Mouse (Mus musculus): ENCODE results near the gene Wdr46.
A peak's percentile ranks its signal among the peaks of the same experiment; 100 is the strongest.
"Not testable (repeated sequence)": the region's sequence is repeated elsewhere in the genome, so short reads cannot be mapped to it uniquely, and the experiment has no call there.

Wdr46 gene

DNA sequence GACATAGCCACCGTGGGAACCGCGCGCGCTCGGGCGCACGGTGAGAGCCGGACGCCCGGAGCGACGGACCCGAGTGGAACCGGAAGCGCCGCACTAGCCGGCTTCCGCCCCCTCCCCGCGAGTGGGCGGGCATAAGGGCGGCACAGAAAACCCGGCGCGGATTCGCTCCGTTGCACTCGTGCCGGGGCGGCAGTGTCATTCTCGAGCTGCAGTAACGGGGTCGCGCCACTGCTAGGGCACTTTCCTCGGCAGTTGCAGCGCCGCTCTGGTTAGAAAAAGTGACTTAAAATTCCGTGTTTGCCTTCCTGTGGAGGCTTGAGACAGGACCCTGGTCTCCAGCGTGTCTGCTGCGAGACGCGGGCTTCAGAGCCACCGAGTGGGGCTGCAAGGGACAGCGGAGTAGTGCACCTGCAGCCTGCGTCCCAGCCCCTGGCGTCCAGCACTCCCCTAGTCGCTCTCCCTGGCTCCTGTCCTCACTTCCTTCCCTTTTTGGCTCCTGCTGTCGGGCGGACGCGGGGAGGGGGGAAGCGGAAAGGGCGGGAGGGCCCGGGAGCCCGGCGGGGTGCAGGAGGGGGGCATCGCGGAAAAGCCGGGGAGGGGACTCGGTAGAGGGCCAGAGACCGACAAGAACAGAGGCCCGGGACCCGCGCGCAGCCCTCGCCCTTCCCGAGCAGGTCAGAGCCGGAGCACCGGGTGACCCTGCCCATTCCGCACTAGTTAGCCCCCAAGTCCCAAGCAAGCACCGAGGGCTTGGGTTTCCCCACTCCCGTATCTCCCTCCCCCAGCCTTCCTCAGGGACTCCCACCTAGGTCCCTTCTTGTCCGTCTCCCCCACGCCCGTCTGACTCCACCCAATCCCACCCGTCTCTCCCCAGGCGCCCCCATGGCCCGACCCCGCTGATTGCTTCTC lies 10.8 kb upstream of the Wdr46 start, which contains the start of gene Rgl2:
Gene Rgl2, plus strand, starts transcription at position 173 of the 909 bp plus-strand sequence.
- peak; percentile 96 for DNase-seq

DNA sequence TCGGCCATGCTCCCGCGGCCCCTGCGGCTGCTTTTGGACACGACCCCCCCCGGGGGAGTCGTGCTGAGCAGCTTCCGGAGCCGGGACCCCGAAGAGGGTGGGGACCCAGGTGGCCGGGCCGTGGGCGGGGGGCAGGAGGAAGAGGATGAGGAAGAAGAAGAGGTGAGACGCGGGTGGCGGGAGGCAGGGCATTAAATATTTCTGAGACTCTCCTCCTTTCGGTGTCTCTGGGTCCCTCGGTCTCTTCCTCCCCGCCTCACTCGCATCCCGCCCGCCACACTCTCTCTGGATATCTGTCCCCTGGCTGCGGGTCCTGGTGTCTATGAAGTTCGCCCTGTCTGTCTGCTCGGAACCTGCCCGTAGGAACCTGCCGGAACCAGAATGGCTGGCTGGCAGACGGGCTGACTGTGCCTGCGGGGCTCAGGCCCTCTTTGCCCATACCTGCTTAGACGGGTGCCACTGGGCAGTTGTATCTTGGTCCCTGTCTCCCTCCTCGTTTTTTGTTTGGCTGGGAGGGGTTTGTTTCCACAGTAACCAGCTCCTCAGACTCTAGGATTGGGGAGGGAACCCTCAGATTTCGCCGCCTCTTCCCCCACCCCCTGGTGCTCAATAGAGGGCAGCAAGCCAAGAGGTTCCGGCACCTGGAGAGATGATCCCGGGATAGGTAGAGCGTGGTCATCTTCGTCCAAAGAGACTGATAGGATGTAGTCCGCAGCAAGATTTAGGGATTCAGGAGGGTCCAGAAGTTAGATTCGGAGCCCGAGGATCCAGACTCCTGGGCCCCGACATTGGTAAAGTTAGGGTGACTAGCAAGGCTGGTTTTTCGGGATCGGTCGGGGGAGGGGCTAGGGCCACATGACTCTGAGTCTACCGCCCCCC lies 9.9 kb upstream of the Wdr46 start:
- DNase-seq: peak; percentile 67

DNA sequence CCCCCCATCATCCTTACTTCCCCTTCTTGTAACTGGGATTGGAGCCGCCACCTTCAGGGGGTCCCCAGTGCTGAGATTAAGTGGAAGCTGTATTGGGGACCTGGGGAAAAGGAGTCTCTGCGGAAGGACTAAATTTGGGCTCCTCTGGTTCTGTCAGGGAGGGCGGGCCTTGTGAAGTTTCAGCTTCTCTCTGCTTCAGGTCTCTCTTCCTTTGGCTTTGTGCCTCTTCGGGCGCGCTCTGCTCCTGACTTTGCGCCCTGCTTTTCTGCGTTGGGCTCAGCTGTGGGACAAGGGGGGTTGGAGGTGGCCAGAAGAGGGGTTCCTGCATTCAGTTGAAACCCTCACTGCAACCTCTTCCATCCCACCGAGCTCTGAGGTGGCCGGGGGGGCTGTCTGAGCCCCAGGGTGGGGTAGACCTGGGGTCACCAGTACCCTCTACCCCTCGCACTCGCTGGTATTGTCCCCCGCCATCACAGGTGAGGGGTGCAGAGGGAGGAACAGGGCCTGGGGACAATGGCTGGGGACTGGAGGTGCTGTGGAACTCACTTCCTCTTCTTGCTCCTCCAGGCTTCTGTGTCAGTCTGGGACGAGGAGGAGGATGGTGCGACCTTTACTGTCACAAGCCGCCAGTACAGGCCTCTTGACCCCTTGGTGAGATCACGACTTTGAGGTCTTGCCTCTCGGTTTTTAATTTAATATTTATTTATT lies 9.1 kb upstream of the Wdr46 start:
- DNase-seq: no peak

DNA sequence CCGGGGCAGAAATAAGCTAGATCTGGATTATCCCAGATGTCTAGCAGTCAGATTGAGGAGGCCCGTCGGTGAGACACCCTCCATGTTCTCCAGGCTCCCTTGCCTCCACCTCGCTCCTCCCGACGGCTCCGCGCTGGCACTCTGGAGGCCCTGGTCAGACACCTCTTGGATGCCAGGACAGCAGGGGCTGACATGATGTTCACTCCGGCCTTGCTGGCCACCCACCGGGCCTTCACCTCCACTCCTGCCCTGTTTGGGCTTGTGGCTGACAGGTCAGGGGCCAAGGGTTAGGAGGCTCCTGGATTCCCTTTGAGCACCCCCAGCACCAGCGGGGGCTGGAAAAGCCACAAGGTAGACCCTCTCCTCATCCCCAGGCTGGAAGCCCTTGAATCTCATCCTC lies 8.5 kb upstream of the Wdr46 start:
- DNase-seq: peak; percentile 17

DNA sequence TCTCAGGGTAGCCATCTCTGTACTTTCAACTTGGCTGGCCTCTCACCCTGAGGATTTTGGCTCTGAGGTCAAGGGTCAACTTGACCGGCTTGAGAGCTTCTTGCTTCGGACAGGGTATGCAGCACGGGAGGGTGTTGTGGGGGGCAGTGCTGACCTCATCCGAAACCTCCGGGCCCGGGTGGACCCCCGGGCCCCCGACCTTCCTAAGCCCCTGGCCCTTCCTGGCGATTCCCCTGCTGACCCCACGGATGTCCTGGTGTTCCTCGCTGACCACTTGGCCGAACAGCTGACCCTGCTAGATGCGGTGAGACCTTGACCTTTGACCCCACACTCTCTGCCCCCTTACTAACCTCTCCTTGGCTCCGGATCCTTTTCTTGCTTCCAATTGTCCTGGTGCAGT lies 8.0 kb upstream of the Wdr46 start:
- peak; percentile 16 for DNase-seq

DNA sequence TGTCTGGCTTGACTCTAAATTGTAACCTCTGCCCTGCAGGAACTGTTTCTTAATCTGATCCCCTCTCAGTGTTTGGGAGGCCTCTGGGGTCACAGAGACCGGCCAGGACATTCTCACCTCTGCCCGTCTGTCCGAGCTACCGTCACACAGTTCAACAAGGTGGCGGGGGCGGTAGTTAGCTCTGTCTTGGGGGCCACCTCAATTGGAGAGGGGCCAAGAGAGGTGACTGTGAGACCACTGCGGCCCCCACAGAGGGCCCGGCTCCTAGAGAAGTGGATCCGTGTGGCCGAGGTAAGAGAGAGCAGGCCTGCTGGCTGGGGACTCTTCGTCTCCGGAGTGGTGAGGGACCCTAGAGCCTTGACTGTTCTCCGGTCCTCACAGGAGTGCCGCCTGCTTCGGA lies 7.5 kb upstream of the Wdr46 start:
- DNase-seq: peak; percentile 19

DNA sequence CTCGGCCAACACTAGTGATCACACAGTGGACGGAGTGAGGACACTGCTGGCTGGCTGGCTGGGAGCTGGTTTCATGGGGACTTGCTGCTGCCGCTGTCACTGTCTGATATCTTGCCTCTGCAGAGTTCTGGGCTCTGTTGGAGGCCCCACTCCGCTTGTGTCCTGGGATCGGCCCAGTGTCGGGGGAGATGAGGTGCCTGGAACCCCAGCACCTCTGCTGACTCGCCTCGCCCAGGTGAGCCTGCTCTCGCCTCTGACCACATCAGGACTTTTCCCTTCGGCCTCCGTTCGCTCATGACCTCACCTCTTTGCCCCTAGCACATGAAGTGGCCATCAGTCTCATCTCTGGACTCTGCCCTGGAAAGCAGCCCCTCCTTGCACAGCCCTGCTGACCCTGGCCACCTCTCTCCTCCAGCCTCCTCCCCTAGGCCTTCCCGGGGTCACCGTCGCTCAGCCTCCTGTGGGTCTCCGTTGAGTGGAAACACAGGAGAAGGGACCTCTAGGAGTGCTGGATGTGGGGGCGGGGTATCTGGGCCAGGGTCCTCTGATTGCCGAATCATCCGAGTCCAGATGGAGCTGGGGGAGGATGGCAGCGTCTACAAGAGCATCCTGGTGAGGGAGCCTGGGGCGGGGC lies 4.9 kb upstream of the Wdr46 start:
- DNase-seq: no peak

DNA sequence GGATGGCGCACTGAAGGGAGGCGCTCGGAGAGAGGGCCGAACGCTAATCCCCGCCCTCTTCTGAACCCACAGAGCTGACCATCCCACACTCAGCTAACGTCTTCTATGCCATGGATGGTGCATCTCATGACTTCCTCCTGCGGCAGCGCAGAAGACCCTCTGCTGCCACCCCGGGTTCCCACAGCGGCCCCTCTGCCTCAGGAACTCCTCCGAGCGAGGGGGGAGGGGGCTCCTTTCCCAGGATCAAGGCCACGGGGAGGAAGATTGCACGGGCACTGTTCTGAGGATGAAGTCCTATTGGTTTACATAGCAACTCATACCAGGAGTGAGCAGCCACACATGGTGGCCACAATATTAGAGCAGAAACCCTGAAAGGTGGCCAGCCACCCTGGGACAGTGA lies 3.5 kb upstream of the Wdr46 start:
- DNase-seq: no peak

DNA sequence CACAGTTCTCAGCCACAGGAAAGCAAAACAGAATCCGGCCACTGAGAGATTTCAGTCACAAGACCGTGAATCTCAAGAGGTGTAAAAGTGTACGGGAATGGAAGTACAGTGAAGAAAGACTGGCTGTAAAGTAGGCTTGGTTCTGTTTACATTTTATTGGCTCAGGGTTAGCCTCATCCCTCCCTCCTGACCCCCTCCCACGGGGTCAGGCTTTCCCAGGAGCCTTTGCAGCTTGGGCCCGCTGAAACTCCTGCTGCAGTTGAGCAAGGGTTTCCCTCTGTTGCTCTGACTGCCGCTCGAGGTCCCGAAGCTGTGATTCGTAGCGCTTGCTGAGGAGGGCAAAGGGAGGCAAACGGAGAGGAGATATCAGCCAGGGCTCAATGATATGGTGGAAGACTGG lies 1.7 kb upstream of the Wdr46 start:
- DNase-seq: peak; percentile 27

DNA sequence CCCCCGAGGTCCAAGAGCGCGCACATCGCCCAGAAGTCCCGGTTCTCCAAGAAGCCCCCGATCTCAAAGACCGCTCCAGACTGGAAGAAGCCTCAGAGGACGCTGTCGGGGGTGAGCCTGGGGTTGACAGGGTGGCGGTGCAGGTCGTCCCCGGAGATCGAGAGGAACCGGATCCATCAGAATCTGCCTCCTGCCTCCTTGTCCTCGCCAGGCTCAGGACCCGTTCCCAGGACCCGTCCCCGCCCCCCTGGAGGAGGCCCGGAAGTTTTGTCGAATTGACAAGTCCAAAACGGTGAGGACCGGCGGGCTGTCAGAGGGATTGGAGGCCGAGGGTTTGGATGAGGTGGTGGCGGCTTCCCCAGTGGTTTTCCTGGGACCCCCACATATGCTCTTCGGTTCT lies 521 bp downstream of the Wdr46 start:
- peak; percentile 57 for DNase-seq

DNA sequence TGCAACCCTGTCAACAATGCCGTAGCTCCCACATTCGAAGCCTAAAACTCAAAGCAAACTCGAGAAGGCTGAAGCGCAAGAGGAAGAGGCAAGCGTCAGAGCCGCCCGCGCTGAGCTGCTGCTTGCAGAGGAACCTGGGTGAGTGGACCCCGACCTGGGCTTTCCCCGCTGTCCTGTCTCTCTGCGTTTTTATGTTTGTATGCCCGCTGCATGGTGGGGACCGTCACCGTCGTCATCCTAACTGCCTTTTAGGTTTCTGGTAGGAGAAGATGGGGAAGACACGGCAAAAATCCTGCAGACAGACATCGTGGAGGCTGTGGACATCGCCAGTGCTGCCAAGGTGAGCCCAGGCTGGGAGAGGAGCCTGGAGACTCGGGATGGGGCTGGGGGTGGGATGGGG lies 921 bp downstream of the Wdr46 start:
- no peak for DNase-seq

DNA sequence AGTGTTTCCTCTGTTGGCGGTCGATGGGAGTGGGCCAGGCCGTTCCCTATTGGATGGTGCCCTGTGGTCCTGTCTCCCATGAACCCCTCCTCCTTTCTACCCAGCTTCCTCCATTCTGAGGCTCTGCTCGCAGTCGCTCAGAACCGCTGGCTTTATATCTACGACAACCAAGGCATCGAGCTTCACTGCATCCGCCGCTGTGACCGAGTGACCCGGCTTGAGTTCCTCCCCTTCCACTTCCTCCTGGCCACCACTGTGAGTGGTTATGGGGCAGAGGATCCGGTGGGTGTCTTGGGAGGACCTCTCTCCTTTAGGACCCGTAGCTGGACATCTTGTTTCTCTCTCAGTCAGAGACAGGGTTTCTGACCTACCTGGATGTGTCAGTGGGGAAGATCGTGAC lies 3.0 kb downstream of the Wdr46 start:
- no peak for DNase-seq

DNA sequence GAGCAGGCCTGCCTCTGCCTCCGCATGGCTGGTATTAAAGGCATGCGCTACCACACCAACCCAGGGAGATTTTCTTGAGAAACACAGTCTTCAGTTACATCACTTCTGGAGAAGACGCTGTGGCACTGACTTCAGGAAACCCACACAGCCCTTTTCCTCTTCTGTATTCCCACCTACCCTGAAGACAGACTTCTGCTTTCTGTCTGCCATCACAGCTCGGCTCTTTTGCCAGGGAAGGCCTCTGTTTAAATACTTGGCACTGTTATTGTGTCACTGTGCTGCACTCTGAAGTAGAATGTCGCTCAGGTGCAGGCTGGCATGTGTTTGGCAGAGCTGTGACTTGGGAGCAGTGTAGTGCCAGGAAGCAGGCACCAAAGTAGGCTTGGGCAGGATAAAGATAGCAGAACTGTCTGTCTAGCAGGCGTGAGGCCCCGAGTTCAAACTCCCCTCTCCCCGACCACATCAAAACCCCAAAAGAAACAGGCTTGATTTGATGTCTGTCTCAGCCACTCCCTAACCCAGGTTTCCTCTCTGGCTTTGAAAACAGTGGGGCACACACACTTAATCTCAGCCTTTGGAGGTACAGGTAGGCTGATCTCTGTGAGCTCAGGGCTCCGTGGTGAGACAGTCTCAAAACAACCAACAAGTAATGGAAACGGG lies 7.1 kb downstream of the Wdr46 start:
- DNase-seq: no peak

DNA sequence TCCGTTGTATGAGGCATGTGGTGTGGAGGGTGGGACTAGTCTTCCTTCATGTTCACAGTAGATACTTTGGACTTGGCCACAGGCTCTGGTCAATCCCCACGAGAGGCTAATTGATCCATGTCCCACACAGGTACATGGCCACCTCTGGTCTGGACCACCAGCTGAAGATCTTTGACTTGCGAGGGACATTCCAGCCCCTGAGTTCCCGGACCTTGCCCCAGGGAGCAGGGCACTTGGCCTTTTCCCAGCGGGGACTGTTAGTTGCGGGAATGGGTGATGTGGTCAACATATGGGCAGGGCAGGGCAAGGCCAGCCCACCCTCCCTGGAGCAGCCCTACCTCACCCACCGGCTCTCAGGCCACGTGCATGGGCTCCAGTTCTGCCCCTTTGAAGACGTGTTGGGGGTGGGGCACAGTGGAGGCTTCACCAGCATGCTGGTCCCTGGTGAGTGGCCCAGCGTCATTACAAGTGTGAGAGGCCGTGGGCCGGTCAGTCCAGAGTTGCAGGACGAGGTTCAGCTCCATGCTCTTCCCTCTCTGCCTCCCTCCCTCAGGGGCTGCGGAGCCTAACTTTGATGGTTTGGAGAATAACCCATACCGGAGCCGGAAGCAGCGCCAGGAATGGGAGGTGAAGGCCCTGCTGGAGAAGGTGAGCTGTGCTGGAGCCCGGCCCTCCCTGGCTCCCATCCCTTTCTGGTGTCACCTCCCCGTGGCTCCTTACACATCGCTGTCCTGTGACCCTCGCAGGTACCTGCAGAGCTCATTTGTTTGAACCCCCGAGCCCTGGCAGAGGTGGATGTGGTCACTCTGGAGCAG lies 7.8 kb downstream of the Wdr46 start:
- DNase-seq: peak; percentile 20

DNA sequence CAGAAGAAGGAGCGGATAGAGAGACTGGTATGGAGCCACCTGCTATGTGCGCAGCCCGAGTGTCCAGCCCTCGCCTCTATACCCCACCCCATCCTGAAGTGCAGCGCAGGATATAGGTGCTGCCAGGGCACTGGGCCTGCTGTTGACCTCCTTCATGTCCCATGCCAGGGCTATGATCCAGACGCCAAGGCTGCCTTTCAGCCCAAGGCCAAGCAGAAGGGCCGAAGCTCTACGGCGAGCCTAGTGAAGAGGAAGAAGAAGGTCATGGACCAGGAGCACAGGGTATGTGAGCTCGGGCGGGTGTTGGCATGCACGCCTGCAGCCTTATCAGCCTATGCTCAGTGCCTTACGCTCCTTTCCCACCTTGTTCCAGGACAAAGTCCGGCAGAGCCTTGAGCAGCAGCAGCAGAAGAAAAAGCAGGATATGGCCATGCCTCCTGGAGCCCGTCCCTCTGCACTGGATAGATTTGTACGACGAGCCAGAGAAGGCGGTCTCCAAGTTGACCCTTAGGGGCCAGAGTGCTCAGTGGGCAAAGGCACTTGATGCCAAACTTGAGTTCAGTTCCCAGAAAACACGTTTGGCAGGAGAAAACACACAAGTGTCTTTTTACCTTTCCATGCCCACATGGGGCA lies 8.6 kb downstream of the Wdr46 start:
- DNase-seq: no peak

DNA sequence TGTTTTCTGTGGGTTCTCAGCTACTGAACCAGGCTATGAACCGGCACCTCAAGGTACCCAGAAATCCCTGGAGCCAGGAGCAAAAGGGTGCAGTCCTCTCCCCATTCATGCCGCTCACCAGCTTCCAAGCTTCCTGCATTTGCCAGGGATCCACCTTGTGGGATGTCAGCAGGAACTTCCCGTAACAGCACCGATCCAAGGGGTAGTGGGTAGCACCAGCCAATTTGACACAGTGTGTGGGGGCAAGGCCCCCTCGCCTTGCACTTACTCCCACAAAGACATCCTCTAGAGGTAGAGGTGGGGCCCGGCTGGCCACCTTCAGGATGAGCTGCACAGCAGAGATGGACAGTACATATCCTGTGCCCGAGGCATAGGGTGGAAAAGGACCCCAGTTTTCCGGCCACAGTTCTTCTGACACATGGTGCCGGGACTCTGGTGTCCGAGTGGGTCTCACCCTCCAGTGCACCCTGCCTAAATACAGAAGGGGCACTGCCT lies 9.7 kb downstream of the Wdr46 start:
- DNase-seq: peak; percentile 14

DNA sequence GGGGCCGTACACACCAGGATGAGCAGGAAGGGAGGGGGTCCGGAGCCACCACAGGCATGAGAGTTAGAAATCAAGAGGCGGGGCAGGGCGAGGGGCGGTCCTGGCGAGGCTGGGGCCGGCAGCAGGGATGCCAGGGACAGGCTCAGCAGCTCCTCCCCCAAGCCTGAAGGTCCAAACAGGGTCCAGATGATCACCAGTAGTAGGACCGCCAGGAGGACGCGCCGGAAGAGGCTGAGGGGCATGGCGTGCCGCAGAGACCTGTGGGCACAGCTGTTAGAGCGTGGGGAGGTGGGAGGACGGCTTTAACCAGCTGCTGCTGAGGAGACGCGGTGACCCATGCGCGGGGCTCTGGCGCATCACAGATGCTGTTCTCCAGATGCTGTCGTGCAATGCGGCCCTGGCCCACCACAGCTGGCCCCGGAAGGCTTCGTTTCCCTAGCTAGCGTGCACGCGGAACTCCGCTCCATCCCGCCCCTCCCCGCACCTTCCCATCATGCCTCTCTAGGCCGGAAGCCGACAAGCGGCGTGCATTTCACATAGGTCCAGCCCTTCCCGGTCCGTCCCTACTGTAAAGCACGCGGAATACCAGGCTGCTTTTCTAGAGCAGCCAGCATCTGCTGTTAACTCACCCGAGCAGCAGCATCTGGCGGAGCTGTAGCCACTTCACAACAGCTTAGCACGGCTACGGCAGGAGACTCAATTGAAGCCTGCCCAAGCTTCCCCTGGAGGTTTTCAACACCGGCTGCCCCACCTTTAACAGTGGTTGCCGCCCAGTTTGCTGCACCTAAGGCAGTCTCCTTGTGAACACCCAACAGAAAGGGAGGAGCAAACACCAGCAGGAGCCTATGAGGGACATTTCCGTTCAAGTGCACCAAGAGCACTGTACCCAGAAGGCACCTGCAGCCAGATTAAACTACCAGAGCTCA lies 10.8 kb downstream of the Wdr46 start, which contains the start of gene B3galt4:
Gene B3galt4, minus strand, starts transcription at position 468 of the 926 bp plus-strand sequence.
- DNase-seq: peak; percentile 93

DNA sequence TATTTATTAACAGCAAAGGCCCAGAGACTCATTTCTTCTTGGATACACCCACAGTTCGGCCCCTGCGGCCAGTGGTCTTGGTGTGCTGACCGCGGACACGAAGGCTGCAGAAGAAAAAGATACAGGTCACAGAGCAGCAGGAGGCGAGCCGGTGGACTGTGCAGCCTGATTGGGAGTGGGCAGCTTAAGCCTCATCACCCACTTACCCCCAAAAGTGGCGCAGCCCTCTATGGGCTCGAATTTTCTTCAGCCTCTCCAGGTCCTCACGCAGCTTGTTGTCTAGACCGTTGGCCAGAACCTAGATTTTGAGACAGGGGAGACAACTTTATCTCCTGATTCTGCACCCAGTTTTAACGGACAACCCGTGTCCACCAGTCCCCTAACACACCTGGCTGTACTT lies 11.6 kb downstream of the Wdr46 start:
- not testable (repeated sequence) for DNase-seq

DNA sequence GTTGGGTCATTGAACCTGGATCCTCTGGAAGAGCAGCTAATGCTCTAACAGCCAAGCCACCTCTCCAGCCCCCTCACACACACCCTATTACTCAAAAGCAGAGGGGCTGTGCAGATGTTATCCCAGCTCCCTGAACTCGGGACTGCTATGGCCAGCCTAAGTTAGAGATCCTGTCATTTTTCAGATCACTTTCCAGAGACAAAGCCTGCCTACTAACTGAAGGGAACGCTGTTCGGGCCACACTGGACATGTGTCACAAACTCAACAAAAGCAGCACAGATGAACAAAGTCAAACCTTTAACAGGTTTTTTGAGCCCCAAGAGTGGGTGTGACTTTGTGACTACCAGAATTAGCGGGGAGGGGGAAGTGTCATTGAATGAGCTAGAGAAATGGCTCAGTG lies 12.4 kb downstream of the Wdr46 start:
- DNase-seq: no peak

Data from kidney, postnatal 10 days (tissue).